Mouse (Mus musculus): Measurements from ENCODE around the gene Olfr1380. TPM values are rescaled to one million over a fixed set of nuclear protein-coding genes. Genes with fewer than 3 reads are reported as not detected.
A peak's percentile ranks its signal among the peaks of the same experiment; 100 is the strongest.
"Not testable (repeated sequence)": the region's sequence is repeated elsewhere in the genome, so short reads cannot be mapped to it uniquely, and the experiment has no call there.

Olfr1380 gene
- polyA plus RNA-seq, 1 experiment from 2014 or later = not detected

DNA sequence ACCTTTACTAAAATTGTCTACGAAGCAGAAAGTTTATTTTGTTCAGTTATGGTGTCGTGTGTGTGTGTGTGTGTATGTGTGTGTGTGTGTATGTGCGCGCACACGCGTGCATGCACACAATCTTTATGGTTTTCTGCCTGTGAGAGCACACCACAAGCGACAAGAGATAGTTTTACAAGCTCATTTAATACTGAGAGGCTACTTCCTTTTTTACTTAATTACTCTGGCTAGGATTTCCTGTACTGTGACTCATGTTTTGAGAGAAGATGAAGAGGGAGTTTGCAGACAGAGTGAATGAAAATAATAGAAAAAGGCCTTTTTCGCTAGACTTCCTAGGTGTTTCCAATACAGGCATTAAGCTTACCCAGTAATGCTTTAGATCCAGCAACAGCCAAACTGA is 23.8 kb downstream of the Olfr1380 start:
- H3K9me3 ChIP-seq (ENCODE audit: control insufficient read depth, low read length); H3K4me3 ChIP-seq (ENCODE audit: low read depth, low read length); H3K27ac ChIP-seq (replicated peaks; ENCODE audit: low read depth, low read length); H3K9ac ChIP-seq (ENCODE audit: low read depth, low read length); ATAC-seq (ENCODE audit: low read depth); DNase-seq (ENCODE audit: low spot score); H3K4me2 ChIP-seq (ENCODE audit: low read depth, low read length); H3K36me3 ChIP-seq (ENCODE audit: control insufficient read depth, insufficient read depth, low read length); H3K27me3 ChIP-seq (replicated peaks; ENCODE audit: control insufficient read depth, insufficient read depth, low read length); H3K4me1 ChIP-seq (ENCODE audit: control insufficient read depth, insufficient read depth, low read length): not testable (repeated sequence)
- 83% methylated on average over 8 of the region's 8 CpGs for WGBS

DNA sequence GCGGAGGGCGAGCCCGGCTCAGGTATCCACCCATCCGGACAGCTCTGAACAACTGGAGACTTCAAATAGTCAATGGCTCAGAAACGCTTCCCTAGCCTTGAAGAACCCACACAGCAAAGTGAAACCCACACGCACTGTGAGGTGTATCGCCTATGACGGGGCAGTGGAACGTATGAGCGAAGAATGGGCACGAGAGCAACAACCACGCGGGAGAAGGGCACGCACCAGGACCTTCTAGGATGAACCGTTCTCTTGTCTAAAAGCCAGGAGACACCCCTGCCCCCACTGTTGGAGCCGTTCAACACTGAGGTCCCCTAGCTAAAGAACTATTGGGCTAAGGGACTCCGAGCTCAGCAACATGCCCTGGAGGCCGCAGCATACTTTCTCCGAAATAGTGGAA is 33.5 kb downstream of the Olfr1380 start:
- Histone ChIP-seq H3K4me3 (ENCODE audit: low read depth, low read length) (no peak overlapping the region), H3K36me3 (ENCODE audit: control insufficient read depth, insufficient read depth, low read length) (no peaks in the 10 kb centered on the region), H3K4me2 (ENCODE audit: low read depth, low read length) (no peak overlapping the region), H3K9ac (ENCODE audit: low read depth, low read length) (no peak overlapping the region), H3K27ac (replicated peaks; ENCODE audit: low read depth, low read length) (no peak overlapping the region), H3K4me1 (ENCODE audit: control insufficient read depth, insufficient read depth, low read length) (no peaks in the 10 kb centered on the region), H3K9me3 (ENCODE audit: control insufficient read depth, low read length) (no peaks in the 10 kb centered on the region), H3K27me3 (replicated peaks; ENCODE audit: control insufficient read depth, insufficient read depth, low read length) (no peaks in the 10 kb centered on the region)
- ATAC-seq (ENCODE audit: low read depth) (no peak), DNase-seq (ENCODE audit: low spot score) (no peak)
- 89% methylated on average over 19 of the region's 19 CpGs for WGBS

DNA sequence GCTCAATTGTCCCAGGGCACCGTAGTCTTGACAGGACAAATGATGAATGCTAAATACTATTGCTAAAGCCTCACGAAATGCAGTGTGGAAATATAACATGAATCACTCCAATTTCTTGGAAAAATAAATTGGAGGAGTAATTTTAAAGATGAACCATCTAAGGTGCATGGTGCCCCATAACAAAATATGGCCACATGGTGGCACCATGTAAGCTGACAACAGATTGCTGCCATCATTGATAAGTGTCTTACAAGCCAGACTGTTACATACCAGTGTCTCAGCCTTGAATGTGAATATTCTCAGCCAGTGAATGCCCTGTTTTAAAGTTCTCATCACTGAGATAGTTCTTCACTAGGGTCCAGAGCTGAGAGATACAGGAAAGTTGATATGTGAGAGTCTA is 40.5 kb downstream of the Olfr1380 start:
- H3K36me3 ChIP-seq (ENCODE audit: control insufficient read depth, insufficient read depth, low read length); H3K4me3 ChIP-seq (ENCODE audit: low read depth, low read length); DNase-seq (ENCODE audit: low spot score); H3K27me3 ChIP-seq (replicated peaks; ENCODE audit: control insufficient read depth, insufficient read depth, low read length); H3K27ac ChIP-seq (replicated peaks; ENCODE audit: low read depth, low read length); H3K9ac ChIP-seq (ENCODE audit: low read depth, low read length); H3K4me1 ChIP-seq (ENCODE audit: control insufficient read depth, insufficient read depth, low read length); ATAC-seq (ENCODE audit: low read depth); H3K4me2 ChIP-seq (ENCODE audit: low read depth, low read length); H3K9me3 ChIP-seq (ENCODE audit: control insufficient read depth, low read length): not testable (repeated sequence)
- 77% methylated on average over 2 of the region's 2 CpGs for WGBS

DNA sequence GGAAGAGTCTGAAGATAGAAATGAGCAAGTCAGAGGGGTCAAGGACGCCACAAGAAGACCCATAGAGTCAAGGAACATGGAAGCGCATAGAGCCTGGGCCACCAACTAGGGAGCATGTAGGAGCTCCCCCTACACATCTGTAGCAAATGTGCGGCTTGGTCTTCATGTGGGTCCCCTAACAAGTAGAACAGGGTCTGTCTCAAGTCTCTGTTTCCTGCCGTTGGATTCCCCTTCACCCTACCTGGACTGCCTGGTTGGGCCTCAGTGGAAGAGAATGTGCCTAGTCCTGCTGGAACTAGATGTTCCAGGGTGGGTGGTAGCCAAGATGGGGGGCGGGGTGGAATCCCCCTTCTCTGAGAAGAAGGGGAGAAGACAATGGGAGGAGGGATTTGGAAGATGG is 51.6 kb downstream of the Olfr1380 start:
- DNase-seq (ENCODE audit: low spot score) = not testable (repeated sequence)

DNA sequence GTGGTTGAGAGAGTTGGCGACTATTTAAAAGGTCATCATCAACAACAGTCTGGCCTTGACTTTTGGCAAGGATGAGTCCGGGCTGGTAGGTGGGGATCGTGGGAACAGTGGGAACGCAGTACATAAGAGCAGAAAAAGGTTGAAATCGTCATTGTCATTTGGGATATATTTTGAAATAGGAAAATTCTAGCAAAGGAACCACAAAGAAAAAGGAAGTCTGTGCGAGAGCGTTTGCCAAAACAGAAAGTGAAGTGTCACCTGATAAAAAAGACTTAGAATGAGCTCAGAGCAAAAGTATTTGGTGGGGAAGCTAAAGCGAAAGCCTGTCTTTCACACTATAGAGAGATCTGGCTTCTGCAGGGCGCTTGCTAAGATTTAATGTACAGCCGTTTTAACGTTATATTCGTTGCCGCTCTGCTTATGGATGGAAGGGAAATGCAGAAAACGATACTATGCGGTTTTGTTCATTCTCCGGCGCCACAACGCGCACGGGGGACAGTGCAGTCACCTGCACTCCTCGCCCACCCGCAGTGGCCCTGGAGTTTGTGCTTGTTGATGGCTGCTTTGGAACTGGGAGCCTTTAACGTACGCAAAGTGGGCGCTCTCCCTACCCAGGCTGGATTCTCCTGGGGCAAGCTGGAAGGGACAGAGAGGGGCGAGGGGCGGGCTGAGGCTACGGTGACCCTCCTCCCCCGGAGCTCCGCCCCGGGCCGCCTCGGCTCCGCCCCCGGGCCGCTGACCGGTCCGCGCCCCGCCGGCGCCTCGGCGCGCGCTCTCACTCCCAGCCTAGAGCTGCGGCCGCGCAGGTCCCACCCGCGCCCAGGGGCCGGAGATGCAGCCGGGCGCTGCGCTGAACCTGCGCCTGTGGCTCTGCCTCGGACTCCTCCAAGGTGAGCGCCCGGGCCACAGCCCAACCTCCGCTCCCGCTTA is 52.5 kb downstream of the Olfr1380 start, which contains the start of gene Flt4:
Gene Flt4, plus strand, starts transcription at position 326 of the 930 bp plus-strand sequence.
- Histone ChIP-seq H3K4me3 (ENCODE audit: low read depth, low read length) (peak within 1 kb of the TSS; percentile 42), H3K9ac (ENCODE audit: low read depth, low read length) (peak within 1 kb of the TSS; percentile 40; the same call in 1 of the 2 replicates), H3K27me3 (replicated peaks; ENCODE audit: control insufficient read depth, insufficient read depth, low read length) (peaks cover 46% of the 10 kb centered on the region), H3K4me2 (ENCODE audit: low read depth, low read length) (peak within 1 kb of the TSS; percentile 61)
- DNase-seq (ENCODE audit: low spot score); H3K4me1 ChIP-seq (ENCODE audit: control insufficient read depth, insufficient read depth, low read length); H3K9me3 ChIP-seq (ENCODE audit: control insufficient read depth, low read length); H3K36me3 ChIP-seq (ENCODE audit: control insufficient read depth, insufficient read depth, low read length); H3K27ac ChIP-seq (replicated peaks; ENCODE audit: low read depth, low read length): not testable (repeated sequence)
- ATAC-seq (ENCODE audit: low read depth) = peak; percentile 72
- WGBS = 9% methylated on average over 26 of the region's 61 CpGs

More for the DNA sequence above, 51.6 kb downstream of the Olfr1380 start:
- not testable (repeated sequence) for H3K4me2 ChIP-seq (ENCODE audit: low read depth, low read length); H3K4me3 ChIP-seq (ENCODE audit: low read depth, low read length); H3K9ac ChIP-seq (ENCODE audit: low read depth, low read length); H3K9me3 ChIP-seq (ENCODE audit: control insufficient read depth, low read length); ATAC-seq (ENCODE audit: low read depth); H3K36me3 ChIP-seq (ENCODE audit: control insufficient read depth, insufficient read depth, low read length); H3K4me1 ChIP-seq (ENCODE audit: control insufficient read depth, insufficient read depth, low read length); H3K27ac ChIP-seq (replicated peaks; ENCODE audit: low read depth, low read length)
- 84% methylated on average over 5 of the region's 5 CpGs for WGBS
- H3K27me3 ChIP-seq (replicated peaks; ENCODE audit: control insufficient read depth, insufficient read depth, low read length) = peaks cover 37% of the 10 kb centered on the region

DNA sequence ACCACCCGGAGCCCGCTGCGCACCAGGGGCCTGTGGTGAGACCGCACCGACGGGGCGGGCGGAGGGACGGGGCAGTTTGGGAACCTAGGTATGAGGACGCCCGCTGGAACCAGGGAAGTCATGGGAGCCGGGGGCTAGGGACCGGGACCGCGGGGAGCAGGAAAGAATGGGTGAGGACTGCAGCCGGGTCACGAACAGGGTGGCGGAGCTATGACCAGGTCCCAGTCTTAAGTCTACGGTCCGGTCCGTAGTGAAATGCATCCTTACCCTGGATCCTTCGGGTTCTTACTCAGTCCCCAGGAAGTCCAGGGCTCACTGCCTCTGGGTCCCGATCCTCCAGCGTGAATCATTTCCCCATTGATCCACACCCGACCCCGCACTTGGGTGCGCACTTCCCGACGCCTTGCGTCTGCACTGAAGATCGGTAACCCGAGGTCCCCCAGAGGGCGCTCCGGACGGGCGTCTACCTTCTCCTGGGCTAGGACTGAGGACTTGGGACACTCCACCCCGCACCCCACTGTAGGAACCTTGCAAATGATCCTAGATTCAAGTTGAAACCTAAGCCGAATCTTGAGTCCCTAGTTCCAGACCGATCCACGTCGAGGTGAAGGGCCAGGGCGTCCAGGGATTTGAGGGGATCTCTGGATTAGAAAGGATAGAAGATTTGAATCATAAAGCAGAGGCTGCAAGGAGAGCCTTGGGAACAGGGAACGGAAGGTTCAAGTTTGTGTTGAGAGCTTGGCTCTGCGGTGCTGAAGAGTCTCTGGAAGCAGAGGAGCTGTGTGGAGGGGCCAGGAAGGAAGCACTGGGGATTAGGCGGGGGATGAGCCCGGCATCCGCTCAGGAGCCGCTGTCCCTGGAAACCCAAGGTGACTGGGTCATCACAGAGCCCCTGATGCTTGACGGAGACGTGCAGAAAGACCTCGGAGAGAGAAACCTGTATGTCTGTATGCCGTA is 53.5 kb downstream of the Olfr1380 start:
- not testable (repeated sequence) for H3K9me3 ChIP-seq (ENCODE audit: control insufficient read depth, low read length); ATAC-seq (ENCODE audit: low read depth); H3K36me3 ChIP-seq (ENCODE audit: control insufficient read depth, insufficient read depth, low read length); DNase-seq (ENCODE audit: low spot score); H3K27ac ChIP-seq (replicated peaks; ENCODE audit: low read depth, low read length); H3K4me1 ChIP-seq (ENCODE audit: control insufficient read depth, insufficient read depth, low read length)
- WGBS = 2% methylated on average over 43 of the region's 52 CpGs
- Histone ChIP-seq H3K27me3 (replicated peaks; ENCODE audit: control insufficient read depth, insufficient read depth, low read length) (peaks cover 47% of the 10 kb centered on the region), H3K4me3 (ENCODE audit: low read depth, low read length) (peak overlapping the region; percentile 42), H3K9ac (ENCODE audit: low read depth, low read length) (peak overlapping the region; percentile 40; the same call in 1 of the 2 replicates), H3K4me2 (ENCODE audit: low read depth, low read length) (peak overlapping the region; percentile 61)

DNA sequence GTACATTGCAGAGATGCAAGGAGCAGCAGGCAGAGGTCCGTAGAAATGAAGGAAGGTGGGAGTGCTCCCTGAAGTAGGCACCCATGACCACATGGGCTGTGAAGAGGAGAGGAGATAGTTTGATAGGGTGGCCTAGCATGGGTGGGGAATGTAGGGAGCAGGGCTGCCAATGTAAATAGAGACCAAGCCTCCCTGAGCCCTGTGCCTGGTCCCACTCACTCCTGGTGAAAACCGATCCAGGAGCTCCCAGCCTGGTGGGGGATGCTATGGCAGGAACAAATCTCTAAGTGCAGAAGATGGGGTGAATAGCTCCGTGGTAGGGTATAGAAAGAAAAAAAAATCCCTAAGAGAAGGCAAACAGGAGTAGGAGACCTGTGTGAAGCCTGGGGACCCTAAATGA is 54.7 kb downstream of the Olfr1380 start:
- ATAC-seq (ENCODE audit: low read depth); H3K36me3 ChIP-seq (ENCODE audit: control insufficient read depth, insufficient read depth, low read length); H3K9ac ChIP-seq (ENCODE audit: low read depth, low read length); H3K9me3 ChIP-seq (ENCODE audit: control insufficient read depth, low read length); H3K4me1 ChIP-seq (ENCODE audit: control insufficient read depth, insufficient read depth, low read length); H3K4me2 ChIP-seq (ENCODE audit: low read depth, low read length); DNase-seq (ENCODE audit: low spot score); H3K27ac ChIP-seq (replicated peaks; ENCODE audit: low read depth, low read length); H3K4me3 ChIP-seq (ENCODE audit: low read depth, low read length): not testable (repeated sequence)
- H3K27me3 ChIP-seq (replicated peaks; ENCODE audit: control insufficient read depth, insufficient read depth, low read length) = peaks cover 47% of the 10 kb centered on the region
- WGBS = 6% methylated on average over 3 of the region's 3 CpGs

DNA sequence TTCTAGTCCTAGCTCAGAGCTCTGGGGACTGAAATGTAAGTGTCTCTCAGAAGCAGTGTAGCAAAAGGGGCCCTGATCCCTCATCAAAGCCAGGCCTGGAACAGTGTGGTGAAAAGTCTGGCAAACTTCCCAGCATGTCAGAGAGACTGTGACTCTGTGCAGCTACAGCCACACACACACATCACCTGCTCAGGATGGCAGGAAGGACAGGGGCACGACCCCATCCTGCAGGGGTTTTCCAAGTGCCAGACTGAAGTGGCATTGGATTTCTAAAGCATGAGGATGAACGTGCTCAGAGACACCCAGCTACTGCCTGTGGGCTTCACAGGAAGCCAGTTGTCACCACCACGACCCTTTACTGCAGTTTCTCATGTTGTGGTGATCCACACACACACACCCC is 55.5 kb downstream of the Olfr1380 start:
- 33% methylated on average over 3 of the region's 3 CpGs for WGBS
- peaks cover 47% of the 10 kb centered on the region for H3K27me3 ChIP-seq (replicated peaks; ENCODE audit: control insufficient read depth, insufficient read depth, low read length)
- no peaks in the 10 kb centered on the region for H3K4me1 ChIP-seq (ENCODE audit: control insufficient read depth, insufficient read depth, low read length)
- no peak overlapping the region for H3K9ac ChIP-seq (ENCODE audit: low read depth, low read length)
- no peaks in the 10 kb centered on the region for H3K9me3 ChIP-seq (ENCODE audit: control insufficient read depth, low read length)
- DNase-seq (ENCODE audit: low spot score) (no peak), ATAC-seq (ENCODE audit: low read depth) (no peak)
- no peak overlapping the region for H3K27ac ChIP-seq (replicated peaks; ENCODE audit: low read depth, low read length)
- H3K4me2 ChIP-seq (ENCODE audit: low read depth, low read length) = no peak overlapping the region
- H3K4me3 ChIP-seq (ENCODE audit: low read depth, low read length) = no peak overlapping the region
- H3K36me3 ChIP-seq (ENCODE audit: control insufficient read depth, insufficient read depth, low read length) = no peaks in the 10 kb centered on the region
